Mouse (Mus musculus) cerebellum, adult 2 months (tissue): ENCODE data around the gene Pink1. TPM values are rescaled to one million over a fixed set of nuclear protein-coding genes. Genes with fewer than 3 reads are reported as not detected.

ENCODE experiments used
- DNase-seq, 2 experiments: peaks; one replicate each; pipeline ENCODE4 v3.0.0; 2021
- H3K27ac ChIP-seq: fragments of 200-500 bp; 2 replicates; pipeline ENCODE4 v1.5.1; 2012; ENCODE audit warnings: low read length, control low read depth, inconsistent platforms; ENCODE audit not compliant: insufficient read depth
- H3K27me3 ChIP-seq: fragments of 200-500 bp; 2 replicates; pipeline ENCODE4 v1.6.1; 2012; ENCODE audit warnings: inconsistent platforms, mild to moderate bottlenecking, low read length, moderate library complexity; ENCODE audit not compliant: control insufficient read depth, insufficient read depth
- H3K4me1 ChIP-seq: fragments of 200-500 bp; 2 replicates; pipeline ENCODE4 v1.6.1; 2011; ENCODE audit warnings: low read length; ENCODE audit not compliant: control insufficient read depth, insufficient read depth
- H3K4me3 ChIP-seq: fragments of 200-500 bp; replicated peaks from 2 replicates; pipeline ENCODE3; 2011; ENCODE audit warnings: mild to moderate bottlenecking, low read depth, low read length, control low read depth; ENCODE audit not compliant: insufficient read depth
- CTCF ChIP-seq: fragments of 200-500 bp; IDR thresholded peaks from 2 replicates; pipeline ENCODE4 v1.5.1; 2011; ENCODE audit warnings: low read depth, mild to moderate bottlenecking, control low read depth, low read length, moderate library complexity, borderline replicate concordance; ENCODE audit not compliant: insufficient read depth
- POLR2A ChIP-seq: fragments of 200-500 bp; IDR thresholded peaks from 2 replicates; pipeline ENCODE4 v1.6.1; 2011; ENCODE audit warnings: low read length, control low read depth, borderline replicate concordance; ENCODE audit not compliant: insufficient read depth
- WGBS: fragments of 180-500 bp; shearing (Covaris S2); methylation state at CpG from one replicate; pipeline ENCODE4 v1.1.7; 2018; 5-methylcytosine and 5-hydroxymethylcytosine counted together
- polyA plus RNA-seq: library from polyadenylated mRNA; depleted of rRNA; stranded (reverse); fragments of >200 nt; gene quantifications from 2 replicates; pipeline ENCODE4 v1.2.3, GENCODE M21; 2012

Gene Pink1
- polyA plus RNA-seq, 1 experiment: 437 TPM

DNA sequence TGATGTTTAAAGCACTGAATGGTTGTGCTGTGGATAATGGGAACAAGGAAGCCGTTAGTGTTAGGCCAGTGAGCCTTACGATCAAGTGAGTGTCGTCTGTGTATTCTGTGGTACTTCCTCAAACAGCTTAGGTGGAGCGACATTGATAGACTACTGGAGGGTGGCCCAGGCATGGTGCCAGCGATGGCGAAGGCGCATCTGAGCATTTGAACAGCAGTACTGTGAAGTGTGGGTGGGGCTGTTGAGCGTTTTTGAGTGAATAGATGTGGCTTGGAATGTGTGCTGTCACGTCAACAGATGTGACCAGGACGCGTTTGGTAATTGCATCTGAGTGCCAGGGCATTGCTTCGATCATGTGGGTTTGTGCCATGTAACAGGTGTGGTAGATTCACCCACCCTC lies 18.4 kb downstream of the Pink1 start:
- no peaks in the 10 kb centered on the region for H3K27me3 ChIP-seq
- TF ChIP-seq CTCF: no peak
- no peak for TF ChIP-seq POLR2A
- H3K4me1 ChIP-seq: peaks cover 6% of the 10 kb centered on the region
- H3K27ac ChIP-seq: no peak overlapping the region
- no peak for DNase-seq
- no peak overlapping the region for H3K4me3 ChIP-seq
- WGBS: 69% methylated on average over 12 of the region's 12 CpGs

DNA sequence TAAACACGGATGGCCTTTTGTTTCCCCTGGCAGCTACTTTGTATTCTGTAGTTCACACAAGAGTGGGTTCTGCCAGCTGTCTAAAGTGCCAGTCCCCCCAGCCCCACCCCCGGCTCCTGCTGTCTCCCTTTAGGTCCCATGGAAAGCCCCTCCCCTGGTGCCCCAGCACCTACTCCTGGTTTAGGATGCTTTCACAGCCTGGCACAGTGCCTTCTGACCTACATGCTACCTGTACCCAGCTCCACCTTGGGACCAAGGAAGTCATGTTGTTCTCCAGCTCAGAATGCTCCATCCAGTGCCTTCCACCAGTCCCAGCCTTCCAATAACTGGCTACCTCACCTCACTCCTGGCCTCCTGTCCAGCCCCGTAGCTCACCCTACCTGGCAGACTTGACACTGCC lies 19.1 kb downstream of the Pink1 start:
- H3K4me3 ChIP-seq: no peak overlapping the region
- WGBS: 65% methylated on average over 3 of the region's 3 CpGs

DNA sequence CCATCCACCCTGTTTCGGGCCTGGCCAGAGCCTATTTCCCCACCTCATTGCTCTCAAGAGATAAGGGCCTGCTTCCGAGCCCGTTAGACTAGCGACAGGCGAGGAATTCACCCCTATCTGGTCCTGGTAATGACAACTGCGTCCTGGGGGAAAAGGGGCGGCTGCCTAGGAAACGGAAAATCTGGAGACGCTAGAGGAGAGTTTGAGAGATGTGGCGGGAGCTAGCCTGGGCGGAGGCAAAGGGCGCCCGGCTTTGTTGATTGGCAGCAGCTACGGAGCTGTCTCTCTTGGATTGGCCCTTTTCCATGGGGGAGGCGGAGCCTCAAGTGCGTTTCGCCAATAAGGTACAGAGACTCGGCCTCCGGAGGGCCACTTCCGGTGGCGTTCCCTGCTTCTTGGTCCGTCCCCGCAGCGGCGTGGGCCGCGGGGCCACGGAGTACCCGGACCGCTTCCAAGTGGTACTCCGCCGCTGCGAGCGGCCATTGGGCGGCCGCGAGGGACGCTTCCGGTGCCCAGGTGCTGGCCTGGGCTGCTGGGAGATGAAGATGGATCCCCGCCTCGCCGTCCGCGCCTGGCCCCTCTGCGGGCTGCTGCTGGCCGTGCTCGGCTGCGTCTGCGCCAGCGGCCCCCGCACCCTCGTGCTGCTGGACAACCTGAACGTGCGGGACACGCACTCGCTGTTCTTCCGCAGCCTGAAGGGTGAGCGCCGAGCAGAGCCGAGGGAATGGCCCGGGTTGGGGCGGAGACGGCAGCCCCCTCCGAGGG lies 21.6 kb downstream of the Pink1 start, which contains the start of gene Ddost:
TSS of gene Ddost (plus strand) at position 391 of the 765 bp plus-strand sequence.
- Histone ChIP-seq H3K27ac (peak within 1 kb of the TSS; percentile 56; the same call in 1 of the 2 replicates), H3K4me1 (peaks cover 6% of the 10 kb centered on the region), H3K4me3 (peak within 1 kb of the TSS; percentile 73), H3K27me3 (no peaks in the 10 kb centered on the region)
- under 1% methylated on average over 64 of the region's 64 CpGs for WGBS
- peak; percentile 99 to 100 for DNase-seq
- TF ChIP-seq POLR2A (peak; percentile 86), CTCF (no peak)

More for the DNA sequence above, 19.1 kb downstream of the Pink1 start:
- Histone ChIP-seq H3K4me1 (peaks cover 6% of the 10 kb centered on the region), H3K27ac (no peak overlapping the region), H3K27me3 (no peaks in the 10 kb centered on the region)
- no peak for DNase-seq
- TF ChIP-seq CTCF: no peak

DNA sequence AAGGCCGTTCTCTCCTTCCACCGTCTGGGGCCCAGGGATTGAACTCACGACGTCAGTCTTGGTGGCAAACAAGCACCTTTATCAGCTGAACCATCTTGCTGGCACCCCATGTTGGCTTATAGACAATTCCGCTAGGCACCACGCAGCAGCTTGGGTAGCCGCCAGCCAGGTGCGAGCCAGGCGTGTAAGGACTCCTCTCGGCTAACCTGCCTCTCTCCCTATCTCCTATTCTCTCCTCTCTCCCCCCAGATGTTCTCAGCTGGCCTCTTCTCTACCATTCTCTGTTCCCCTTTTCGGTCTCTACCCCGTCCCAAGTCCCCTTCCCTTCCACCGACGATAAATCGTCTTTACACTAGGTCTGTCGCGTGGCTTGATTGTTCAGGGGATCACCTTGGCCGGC lies 22.4 kb downstream of the Pink1 start:
- Histone ChIP-seq H3K4me3 (peak overlapping the region; percentile 73), H3K27ac (no peak overlapping the region), H3K4me1 (peaks cover 6% of the 10 kb centered on the region), H3K27me3 (no peaks in the 10 kb centered on the region)
- TF ChIP-seq POLR2A (no peak), CTCF (no peak)
- DNase-seq: no peak
- 11% methylated on average over 18 of the region's 18 CpGs for WGBS

DNA sequence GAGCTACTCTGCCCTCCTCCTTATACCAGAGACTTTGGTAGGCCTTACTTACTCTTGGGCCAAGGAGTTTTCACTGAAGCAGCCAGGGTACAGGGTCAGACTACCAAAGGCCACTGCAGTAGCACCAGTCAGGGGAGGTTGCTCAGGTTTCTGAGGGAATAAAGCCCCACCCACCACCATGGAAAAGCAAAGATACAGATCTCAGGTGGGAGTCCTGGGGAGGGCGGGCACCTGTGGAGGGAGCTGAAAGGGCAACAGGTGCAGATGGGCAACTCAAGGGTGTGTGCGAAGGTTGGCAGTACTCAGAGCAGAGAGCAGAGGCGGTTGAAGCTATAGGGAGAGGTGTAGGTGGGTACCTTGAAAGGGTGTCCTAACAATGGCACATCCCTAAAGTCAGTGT lies 23.1 kb downstream of the Pink1 start:
- H3K27ac ChIP-seq: no peak overlapping the region
- 96% methylated on average over 3 of the region's 3 CpGs for WGBS
- no peak overlapping the region for H3K4me3 ChIP-seq
- H3K27me3 ChIP-seq: no peaks in the 10 kb centered on the region
- TF ChIP-seq POLR2A: no peak
- TF ChIP-seq CTCF: no peak
- H3K4me1 ChIP-seq: peaks cover 6% of the 10 kb centered on the region
- no peak for DNase-seq

DNA sequence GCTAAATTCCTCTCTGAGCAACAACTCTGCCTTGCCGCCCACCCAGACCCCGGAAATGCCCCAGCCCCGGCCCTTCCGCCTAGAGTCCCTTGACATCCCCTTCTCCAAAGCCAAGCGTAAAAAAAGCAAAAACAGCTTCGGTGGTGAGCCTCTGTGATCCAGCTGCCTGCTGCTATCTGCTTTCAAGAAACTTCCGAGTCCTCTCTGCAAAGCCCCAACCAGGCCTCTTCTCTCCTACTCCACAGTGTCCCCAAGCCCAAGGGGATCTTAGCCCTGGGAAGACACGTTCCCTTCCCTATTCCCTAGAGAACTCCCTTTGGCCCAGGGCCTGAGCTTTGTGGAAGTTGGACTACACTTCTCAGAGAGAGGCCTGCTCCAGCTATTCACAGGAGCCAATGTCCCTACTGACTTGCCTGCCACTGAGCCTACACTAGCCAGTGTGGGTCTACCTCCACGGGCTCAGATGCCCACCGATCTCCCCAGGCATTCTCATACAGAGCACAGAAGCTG lies 24.8 kb downstream of the Pink1 start:
- DNase-seq: no peak
- TF ChIP-seq CTCF (no peak), POLR2A (no peak)
- H3K4me3 ChIP-seq: no peak overlapping the region
- WGBS: 71% methylated on average over 10 of the region's 10 CpGs
- H3K27me3 ChIP-seq: no peaks in the 10 kb centered on the region
- H3K4me1 ChIP-seq: peaks cover 3% of the 10 kb centered on the region
- H3K27ac ChIP-seq: no peak overlapping the region

DNA sequence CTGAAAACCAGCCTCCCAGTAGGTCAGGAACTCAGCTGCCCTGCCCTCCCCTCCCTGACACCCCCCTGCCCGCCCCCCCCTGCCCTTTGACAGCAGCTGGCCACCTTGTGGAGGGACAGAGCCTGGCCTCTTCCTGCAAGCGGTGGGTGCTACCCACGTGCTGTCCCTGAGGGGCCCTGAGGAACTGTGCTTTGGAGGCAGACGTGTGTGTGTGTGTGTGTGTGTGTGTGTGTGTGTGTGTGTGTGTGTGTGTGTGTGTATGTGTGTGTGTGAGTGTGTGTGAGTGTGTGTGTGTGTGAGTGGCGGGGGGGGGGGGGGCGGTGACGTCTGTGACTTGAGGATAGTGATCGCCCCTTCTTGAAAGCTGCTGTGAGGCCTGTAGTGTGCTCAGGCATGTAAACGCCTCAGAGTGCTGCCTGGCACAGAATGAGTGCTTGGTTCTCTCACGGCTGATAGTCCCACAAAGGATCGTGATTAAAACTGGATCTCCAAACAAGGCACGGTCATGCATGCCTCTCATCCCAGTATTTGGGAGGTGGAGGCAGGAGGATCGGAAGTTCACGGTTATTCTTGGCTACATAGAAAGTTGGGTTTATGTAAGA lies 32.1 kb downstream of the Pink1 start:
- Histone ChIP-seq H3K27ac (no peak overlapping the region), H3K27me3 (no peaks in the 10 kb centered on the region), H3K4me1 (no peaks in the 10 kb centered on the region), H3K4me3 (no peak overlapping the region)
- DNase-seq: no peak
- no peak for TF ChIP-seq CTCF
- TF ChIP-seq POLR2A: no peak
- WGBS: 60% methylated on average over 9 of the region's 14 CpGs
